Mouse (Mus musculus): ENCODE results near the gene Tm4sf19. TPM values are rescaled to one million over a fixed set of nuclear protein-coding genes. Genes with fewer than 3 reads are reported as not detected.

Tm4sf19 gene
- polyA plus RNA-seq, 1 experiment = 0.04 TPM

GRCm38 (mm10) chr16:32445558-32445957 lies 45.3 kb downstream of the Tm4sf19 start:
- TF ChIP-seq REST (IDR thresholded peaks at IDR 0.05; ENCODE audit: insufficient read depth, insufficient read length) (no peak), MYOG (IDR thresholded peaks at IDR 0.05; ENCODE audit: control insufficient read depth in 1 of 3, insufficient read depth in 1 of 3, insufficient read length in 2 of 3, low read depth in 2 of 3) (no peak), SRF (IDR thresholded peaks at IDR 0.05; ENCODE audit: control insufficient read depth, insufficient read length, low read depth) (no peak), POLR2A (IDR thresholded peaks at IDR 0.05; ENCODE audit: insufficient read length, low read depth) (no peak), MYOD1 (IDR thresholded peaks at IDR 0.05; ENCODE audit: control insufficient read depth in 1 of 3, insufficient read length in 2 of 3, low read depth in 2 of 3) (no peak), USF1 (IDR thresholded peaks at IDR 0.05; ENCODE audit: low read depth) (no peak), CEBPB (IDR thresholded peaks at IDR 0.05; ENCODE audit: insufficient read depth, poor library complexity, severe bottlenecking) (no peak), E2F4 (IDR thresholded peaks at IDR 0.05; ENCODE audit: insufficient read depth) (no peak), MAX (IDR thresholded peaks at IDR 0.05; ENCODE audit: low read depth) (no peak), TCF3 (IDR thresholded peaks at IDR 0.05; ENCODE audit: insufficient read length, low read depth) (no peak), POLR2AphosphoS2 (IDR thresholded peaks at IDR 0.05; ENCODE audit: insufficient read length, low read depth) (no peak), TCF12 (IDR thresholded peaks at IDR 0.05; ENCODE audit: insufficient read depth, poor library complexity, severe bottlenecking) (no peak)

GRCm38 (mm10) chr16:32446563-32447138 lies 46.3 kb downstream of the Tm4sf19 start:
- Histone ChIP-seq H3K36me3 (ENCODE audit: control insufficient read depth, insufficient read depth) (peaks cover 2% of the 10 kb centered on the region), H3K79me2 (ENCODE audit: control insufficient read depth, insufficient read depth) (peaks cover 5% of the 10 kb centered on the region), H3K4me2 (ENCODE audit: low read depth) (no peak overlapping the region), H3K27me3 (ENCODE audit: control insufficient read depth, insufficient read depth, insufficient read length) (no peaks in the 10 kb centered on the region), H3K4me3 (no peak overlapping the region), H3ac (ENCODE audit: control insufficient read depth, insufficient read length) (no peak overlapping the region)
- no peak for TF ChIP-seq CEBPB (IDR thresholded peaks at IDR 0.05; ENCODE audit: insufficient read depth, poor library complexity, severe bottlenecking)
- no peak for TF ChIP-seq TCF3 (IDR thresholded peaks at IDR 0.05; ENCODE audit: insufficient read length, low read depth)
- TF ChIP-seq REST (IDR thresholded peaks at IDR 0.05; ENCODE audit: insufficient read depth, insufficient read length) = no peak
- no peak for TF ChIP-seq SRF (IDR thresholded peaks at IDR 0.05; ENCODE audit: control insufficient read depth, insufficient read length, low read depth)
- TF ChIP-seq POLR2A (IDR thresholded peaks at IDR 0.05; ENCODE audit: insufficient read length, low read depth) = no peak
- no peak for TF ChIP-seq TCF12 (IDR thresholded peaks at IDR 0.05; ENCODE audit: insufficient read depth, poor library complexity, severe bottlenecking)
- TF ChIP-seq MYOD1 (IDR thresholded peaks at IDR 0.05; ENCODE audit: control insufficient read depth in 1 of 3, insufficient read length in 2 of 3, low read depth in 2 of 3) = no peak
- TF ChIP-seq MYOG (IDR thresholded peaks at IDR 0.05; ENCODE audit: control insufficient read depth in 1 of 3, insufficient read depth in 1 of 3, insufficient read length in 2 of 3, low read depth in 2 of 3) = no peak
- TF ChIP-seq POLR2AphosphoS2 (IDR thresholded peaks at IDR 0.05; ENCODE audit: insufficient read length, low read depth) = no peak
- no peak for TF ChIP-seq E2F4 (IDR thresholded peaks at IDR 0.05; ENCODE audit: insufficient read depth)
- no peak for TF ChIP-seq MAX (IDR thresholded peaks at IDR 0.05; ENCODE audit: low read depth)
- no peak for TF ChIP-seq USF1 (IDR thresholded peaks at IDR 0.05; ENCODE audit: low read depth)

More at GRCm38 (mm10) chr16:32445558-32445957, 45.3 kb downstream of the Tm4sf19 start:
- H3ac ChIP-seq (ENCODE audit: control insufficient read depth, insufficient read length) = no peak overlapping the region
- H3K4me3 ChIP-seq = no peak overlapping the region
- H3K4me2 ChIP-seq (ENCODE audit: low read depth) = no peak overlapping the region
- H3K36me3 ChIP-seq (ENCODE audit: control insufficient read depth, insufficient read depth) = no peaks in the 10 kb centered on the region
- H3K27me3 ChIP-seq (ENCODE audit: control insufficient read depth, insufficient read depth, insufficient read length) = no peaks in the 10 kb centered on the region
- H3K79me2 ChIP-seq (ENCODE audit: control insufficient read depth, insufficient read depth) = peaks cover 5% of the 10 kb centered on the region

- Histone ChIP-seq H3K79me2 (ENCODE audit: control insufficient read depth, insufficient read depth) (peaks cover under 1% of the 10 kb centered on the region), H3ac (ENCODE audit: control insufficient read depth, insufficient read length) (no peak overlapping the region), H3K4me3 (no peak overlapping the region), H3K4me2 (ENCODE audit: low read depth) (no peak overlapping the region), H3K27me3 (ENCODE audit: control insufficient read depth, insufficient read depth, insufficient read length) (no peaks in the 10 kb centered on the region), H3K36me3 (ENCODE audit: control insufficient read depth, insufficient read depth) (peaks cover 11% of the 10 kb centered on the region)
- TF ChIP-seq MYOG (IDR thresholded peaks at IDR 0.05; ENCODE audit: control insufficient read depth in 1 of 3, insufficient read depth in 1 of 3, insufficient read length in 2 of 3, low read depth in 2 of 3) (no peak), REST (IDR thresholded peaks at IDR 0.05; ENCODE audit: insufficient read depth, insufficient read length) (no peak), TCF3 (IDR thresholded peaks at IDR 0.05; ENCODE audit: insufficient read length, low read depth) (no peak), TCF12 (IDR thresholded peaks at IDR 0.05; ENCODE audit: insufficient read depth, poor library complexity, severe bottlenecking) (no peak), CEBPB (IDR thresholded peaks at IDR 0.05; ENCODE audit: insufficient read depth, poor library complexity, severe bottlenecking) (no peak), MAX (IDR thresholded peaks at IDR 0.05; ENCODE audit: low read depth) (no peak), E2F4 (IDR thresholded peaks at IDR 0.05; ENCODE audit: insufficient read depth) (no peak), POLR2A (IDR thresholded peaks at IDR 0.05; ENCODE audit: insufficient read length, low read depth) (no peak), SRF (IDR thresholded peaks at IDR 0.05; ENCODE audit: control insufficient read depth, insufficient read length, low read depth) (no peak), USF1 (IDR thresholded peaks at IDR 0.05; ENCODE audit: low read depth) (no peak), POLR2AphosphoS2 (IDR thresholded peaks at IDR 0.05; ENCODE audit: insufficient read length, low read depth) (no peak), MYOD1 (IDR thresholded peaks at IDR 0.05; ENCODE audit: control insufficient read depth in 1 of 3, insufficient read length in 2 of 3, low read depth in 2 of 3) (no peak)
Measured at GRCm38 (mm10) chr16:32449665-32450064, 49.4 kb downstream of the Tm4sf19 start.

GRCm38 (mm10) chr16:32450133-32450532 lies 49.8 kb downstream of the Tm4sf19 start:
- no peak overlapping the region for H3ac ChIP-seq (ENCODE audit: control insufficient read depth, insufficient read length)
- H3K36me3 ChIP-seq (ENCODE audit: control insufficient read depth, insufficient read depth) = peaks cover 11% of the 10 kb centered on the region
- no peak overlapping the region for H3K4me2 ChIP-seq (ENCODE audit: low read depth)
- TF ChIP-seq POLR2AphosphoS2 (IDR thresholded peaks at IDR 0.05; ENCODE audit: insufficient read length, low read depth) (no peak), TCF12 (IDR thresholded peaks at IDR 0.05; ENCODE audit: insufficient read depth, poor library complexity, severe bottlenecking) (no peak), MAX (IDR thresholded peaks at IDR 0.05; ENCODE audit: low read depth) (no peak), MYOD1 (IDR thresholded peaks at IDR 0.05; ENCODE audit: control insufficient read depth in 1 of 3, insufficient read length in 2 of 3, low read depth in 2 of 3) (no peak), REST (IDR thresholded peaks at IDR 0.05; ENCODE audit: insufficient read depth, insufficient read length) (no peak)
- H3K79me2 ChIP-seq (ENCODE audit: control insufficient read depth, insufficient read depth) = no peaks in the 10 kb centered on the region
- no peak overlapping the region for H3K4me3 ChIP-seq
- H3K27me3 ChIP-seq (ENCODE audit: control insufficient read depth, insufficient read depth, insufficient read length) = no peaks in the 10 kb centered on the region

All from myocyte (in vitro differentiated cells).